Mouse (Mus musculus) liver, adult 2 months (tissue): ENCODE data around the gene Cacna1a. TPM values are rescaled to one million over a fixed set of nuclear protein-coding genes. Genes with fewer than 3 reads are reported as not detected.

Experiments
- DNase-seq: peaks from one replicate; pipeline ENCODE4 v3.0.0-alpha.2; 2011; ENCODE audit warnings: low read depth, low spot score; ENCODE audit errors: extremely low read depth
- H3K27ac ChIP-seq: fragments of 200-500 bp; replicated peaks from 2 replicates; pipeline ENCODE4 v1.5.1; 2012; ENCODE audit warnings: low read depth, mild to moderate bottlenecking, control low read depth, inconsistent platforms, low read length; ENCODE audit not compliant: insufficient read depth
- H3K27me3 ChIP-seq: fragments of 200-500 bp; 2 replicates; pipeline ENCODE4 v1.6.1; 2012; ENCODE audit warnings: mild to moderate bottlenecking, moderate library complexity, low read length, inconsistent platforms; ENCODE audit not compliant: control insufficient read depth, insufficient read depth
- H3K36me3 ChIP-seq: fragments of 200-500 bp; 2 replicates; pipeline ENCODE4 v1.6.1; 2012; ENCODE audit warnings: low read length, inconsistent platforms; ENCODE audit not compliant: control insufficient read depth, insufficient read depth
- H3K4me1 ChIP-seq: fragments of 200-500 bp; 2 replicates; pipeline ENCODE4 v1.6.1; 2011; ENCODE audit warnings: low read length; ENCODE audit not compliant: control insufficient read depth, insufficient read depth
- H3K4me3 ChIP-seq: fragments of 200-500 bp; 2 replicates; pipeline ENCODE4 v1.5.1; 2011; ENCODE audit warnings: low read depth, mild to moderate bottlenecking, control low read depth, low read length, moderate library complexity; ENCODE audit not compliant: insufficient read depth
- H3K79me2 ChIP-seq: fragments of 200-500 bp; 2 replicates; pipeline ENCODE4 v1.6.1; 2012; ENCODE audit warnings: inconsistent platforms, mild to moderate bottlenecking, low read length, moderate library complexity; ENCODE audit not compliant: control insufficient read depth, insufficient read depth
- H3K9ac ChIP-seq: fragments of 200-500 bp; 2 replicates; pipeline ENCODE4 v1.6.1; 2012; ENCODE audit warnings: low read depth, mild to moderate bottlenecking, control low read depth, inconsistent platforms, low read length
- CTCF ChIP-seq: fragments of 200-500 bp; IDR thresholded peaks from 2 replicates; pipeline ENCODE4 v1.5.1; 2011; ENCODE audit warnings: low read depth, low read length, control low read depth
- POLR2A ChIP-seq: fragments of 200-500 bp; IDR thresholded peaks from 2 replicates; pipeline ENCODE4 v1.6.1; 2011; ENCODE audit warnings: low read length, control low read depth; ENCODE audit not compliant: insufficient read depth; ENCODE audit errors: extremely low read depth
- WGBS: fragments of 180-500 bp; shearing (Covaris S2); methylation state at CpG from one replicate; pipeline ENCODE4 v1.1.7; 2018; 5-methylcytosine and 5-hydroxymethylcytosine counted together
- polyA plus RNA-seq: library from polyadenylated mRNA; depleted of rRNA; stranded (reverse); fragments of >200 nt; gene quantifications from 2 replicates; pipeline ENCODE4 v1.2.3, GENCODE M21; 2012
- total RNA-seq: library from RNA; depleted of rRNA; stranded (reverse); fragments of >200 nt; gene quantifications from 2 replicates; pipeline ENCODE4 v1.2.3, GENCODE M21; 2014

Gene Cacna1a
- total and polyA plus RNA-seq, 2 experiments: 0.28 to 3.2 TPM

DNA sequence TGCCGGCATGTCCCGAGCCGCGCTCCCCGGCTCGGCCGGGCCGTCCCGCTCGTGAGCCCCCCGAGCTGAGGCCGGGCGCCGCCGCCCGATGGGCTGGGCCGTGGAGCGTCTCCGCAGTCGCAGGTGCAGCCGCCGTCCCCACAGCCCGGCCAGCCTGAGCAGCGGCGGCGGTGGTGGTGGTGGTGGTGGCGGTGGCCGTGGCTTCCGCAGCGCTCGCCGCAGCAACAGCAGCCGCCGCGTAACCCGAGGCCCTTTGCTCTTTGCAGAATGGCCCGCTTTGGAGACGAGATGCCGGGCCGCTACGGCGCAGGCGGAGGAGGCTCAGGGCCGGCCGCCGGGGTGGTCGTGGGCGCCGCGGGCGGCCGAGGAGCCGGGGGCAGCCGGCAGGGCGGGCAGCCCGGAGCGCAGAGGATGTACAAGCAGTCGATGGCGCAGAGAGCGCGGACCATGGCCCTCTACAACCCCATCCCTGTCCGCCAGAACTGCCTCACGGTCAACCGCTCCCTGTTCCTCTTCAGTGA, 27.2 kb downstream of the Cacna1a start:
- TF ChIP-seq POLR2A: no peak
- no peak for TF ChIP-seq CTCF
- DNase-seq: no peak

DNA sequence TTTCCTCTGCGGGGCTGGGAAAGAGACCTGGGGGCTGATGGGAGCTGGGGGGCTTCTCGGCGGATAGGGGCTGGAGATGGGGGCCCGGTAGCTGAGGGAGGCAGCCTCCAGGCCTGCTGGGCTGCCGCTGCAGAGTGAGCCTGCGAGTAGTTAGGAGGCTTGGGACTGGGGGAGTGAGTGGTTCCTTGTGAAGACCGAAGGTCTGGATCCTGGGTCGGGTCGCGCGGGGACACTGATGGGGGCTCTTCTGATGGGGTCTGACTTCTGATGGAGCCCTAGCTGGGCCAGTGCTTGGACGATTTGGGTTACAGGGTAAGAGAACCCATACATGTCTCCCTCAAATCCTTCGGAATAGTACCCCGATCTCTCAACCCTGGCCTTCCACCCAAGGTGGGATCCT, 27.8 kb downstream of the Cacna1a start:
- no peaks in the 10 kb centered on the region for H3K79me2 ChIP-seq
- H3K27me3 ChIP-seq: peaks cover 7% of the 10 kb centered on the region
- DNase-seq: no peak
- no peak overlapping the region for H3K4me3 ChIP-seq
- no peak overlapping the region for H3K9ac ChIP-seq
- no peaks in the 10 kb centered on the region for H3K36me3 ChIP-seq
- no peak overlapping the region for H3K27ac ChIP-seq
- no peak for TF ChIP-seq CTCF
- TF ChIP-seq POLR2A: no peak
- H3K4me1 ChIP-seq: no peaks in the 10 kb centered on the region
- WGBS: 24% methylated on average over 14 of the region's 14 CpGs

More for the DNA sequence above, 27.2 kb downstream of the Cacna1a start:
- H3K27ac ChIP-seq: no peak overlapping the region
- H3K4me3 ChIP-seq: peak overlapping the region; percentile 49; the same call in 1 of the 2 replicates
- no peaks in the 10 kb centered on the region for H3K4me1 ChIP-seq
- no peaks in the 10 kb centered on the region for H3K79me2 ChIP-seq
- H3K27me3 ChIP-seq: peaks cover 7% of the 10 kb centered on the region
- H3K36me3 ChIP-seq: no peaks in the 10 kb centered on the region
- H3K9ac ChIP-seq: peak overlapping the region; percentile 42; the same call in 1 of the 2 replicates
- 3% methylated on average over 48 of the region's 64 CpGs for WGBS

DNA sequence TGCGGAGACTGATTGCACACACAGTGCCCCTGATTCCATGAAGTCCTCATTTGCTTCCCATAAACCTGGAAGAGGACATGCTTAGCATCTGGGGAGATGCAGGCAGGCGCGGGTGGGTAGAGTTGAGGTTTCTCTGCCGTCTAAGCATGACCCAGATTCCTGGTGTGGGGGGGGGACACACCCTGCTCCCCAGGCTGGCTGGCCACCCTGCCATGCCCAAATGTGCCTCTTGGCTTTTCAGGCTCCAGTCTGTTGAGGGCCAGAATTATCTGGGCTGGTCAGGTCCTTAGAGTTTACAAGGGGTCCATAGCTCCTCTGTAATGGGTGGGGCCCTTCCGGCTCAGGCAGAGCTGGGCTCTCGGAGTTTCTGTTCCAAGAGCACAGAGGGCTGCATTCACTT, 28.7 kb downstream of the Cacna1a start:
- Histone ChIP-seq H3K79me2 (no peaks in the 10 kb centered on the region), H3K9ac (no peak overlapping the region), H3K27ac (no peak overlapping the region), H3K4me1 (no peaks in the 10 kb centered on the region), H3K4me3 (no peak overlapping the region), H3K27me3 (peaks cover 7% of the 10 kb centered on the region), H3K36me3 (no peaks in the 10 kb centered on the region)
- TF ChIP-seq CTCF: no peak
- WGBS: 85% methylated on average over 6 of the region's 6 CpGs
- DNase-seq: no peak

DNA sequence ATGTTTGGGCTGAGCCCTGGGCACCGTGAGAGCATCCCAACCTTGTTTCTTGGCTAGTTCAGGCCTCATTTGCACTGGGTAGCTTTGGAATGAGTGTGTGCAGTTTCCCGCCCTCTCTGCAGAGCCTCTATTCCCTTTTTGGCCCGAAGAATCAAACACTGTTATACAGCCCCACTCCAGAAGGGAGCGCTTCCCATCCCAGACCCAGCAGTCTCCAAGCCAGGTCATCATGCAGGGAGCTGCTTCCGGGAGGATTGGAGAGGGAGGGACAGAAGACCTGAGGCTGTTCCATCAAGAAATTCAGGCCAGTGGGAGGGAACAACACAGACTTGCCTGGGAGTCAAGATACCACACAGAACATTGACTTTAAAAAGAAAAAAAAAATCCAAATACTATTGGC, 29.6 kb downstream of the Cacna1a start:
- Histone ChIP-seq H3K9ac (no peak overlapping the region), H3K4me3 (no peak overlapping the region), H3K27ac (no peak overlapping the region), H3K36me3 (no peaks in the 10 kb centered on the region), H3K79me2 (no peaks in the 10 kb centered on the region), H3K4me1 (no peaks in the 10 kb centered on the region), H3K27me3 (peaks cover 7% of the 10 kb centered on the region)
- peak; percentile 2 for DNase-seq
- WGBS: 54% methylated on average over 5 of the region's 5 CpGs
- TF ChIP-seq CTCF (no peak), POLR2A (no peak)

DNA sequence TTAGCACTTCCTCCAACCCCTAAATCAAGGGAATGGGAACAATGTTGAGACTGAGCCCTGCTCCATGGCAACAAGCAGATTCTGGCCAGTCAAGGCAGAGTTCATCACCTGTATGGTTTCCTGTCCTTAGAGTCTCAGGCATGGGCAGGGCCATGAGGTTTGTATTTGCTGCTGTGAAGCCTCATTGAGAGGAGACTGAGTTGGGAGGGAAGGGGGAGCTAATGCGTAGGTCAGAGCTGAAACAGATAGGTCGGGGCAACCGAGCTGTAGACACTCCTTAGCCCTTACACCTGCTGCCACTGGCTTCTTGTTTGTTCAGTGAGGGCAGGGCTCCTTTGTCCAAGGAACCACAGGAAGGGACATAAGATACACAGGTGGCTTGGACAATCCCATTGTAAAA, 36.2 kb downstream of the Cacna1a start:
- no peak overlapping the region for H3K9ac ChIP-seq
- no peaks in the 10 kb centered on the region for H3K36me3 ChIP-seq
- no peaks in the 10 kb centered on the region for H3K79me2 ChIP-seq
- H3K4me3 ChIP-seq: no peak overlapping the region
- no peaks in the 10 kb centered on the region for H3K27me3 ChIP-seq
- no peaks in the 10 kb centered on the region for H3K4me1 ChIP-seq
- TF ChIP-seq POLR2A (no peak), CTCF (no peak)
- no peak for DNase-seq
- no peak overlapping the region for H3K27ac ChIP-seq
- WGBS: 55% methylated on average over 3 of the region's 3 CpGs

DNA sequence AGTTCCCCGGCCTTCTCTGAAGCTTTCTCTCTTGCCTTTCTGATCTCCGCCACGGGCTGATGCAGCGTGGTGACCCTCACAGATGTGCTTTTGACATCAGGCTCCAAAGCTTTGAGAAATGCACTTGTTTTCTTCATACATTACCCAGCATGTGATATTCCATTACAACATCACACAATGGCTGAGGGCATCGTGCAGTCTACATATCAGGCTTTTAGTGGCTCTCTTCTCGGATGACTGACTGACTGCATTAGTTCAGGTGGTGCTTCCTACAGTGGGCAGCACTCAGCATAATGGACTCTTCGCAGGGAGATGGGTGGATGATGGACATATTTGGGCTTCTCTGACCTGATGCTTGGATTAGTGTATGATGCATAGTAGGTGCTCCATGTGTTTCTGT, 37.8 kb downstream of the Cacna1a start:
- no peak overlapping the region for H3K9ac ChIP-seq
- H3K36me3 ChIP-seq: no peaks in the 10 kb centered on the region
- TF ChIP-seq CTCF: no peak
- TF ChIP-seq POLR2A: no peak
- no peaks in the 10 kb centered on the region for H3K27me3 ChIP-seq
- H3K4me3 ChIP-seq: no peak overlapping the region
- DNase-seq: no peak
- H3K79me2 ChIP-seq: no peaks in the 10 kb centered on the region
- no peak overlapping the region for H3K27ac ChIP-seq
- WGBS: 87% methylated on average over 7 of the region's 7 CpGs
- H3K4me1 ChIP-seq: no peaks in the 10 kb centered on the region
